11 mouse cellular contexts compared by ENCODE assay signal in the genomic region with DNA sequence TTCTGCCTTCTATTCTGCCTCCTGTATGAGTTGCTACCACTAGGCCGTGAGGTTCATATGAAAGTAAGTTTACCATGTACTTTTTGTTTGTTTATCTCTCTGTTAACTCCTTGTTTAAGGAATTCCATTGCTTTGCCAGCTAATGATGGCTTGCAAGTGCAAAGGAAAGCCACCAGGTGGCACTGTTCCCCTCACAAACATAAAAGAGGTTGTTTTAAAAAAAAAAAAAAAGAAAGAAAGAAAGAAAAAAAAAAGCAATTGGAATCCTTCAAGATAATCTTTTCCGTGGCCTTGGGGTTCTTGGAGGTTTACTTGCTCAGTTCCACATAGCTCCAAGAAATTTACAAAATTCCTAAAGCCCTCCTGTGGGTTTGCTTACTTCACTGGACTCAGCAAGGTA. TPM values are rescaled to one million over a fixed set of nuclear protein-coding genes. Genes with fewer than 3 reads are reported as not detected.
DNase-seq lines count a peak whose midpoint lies in the region; ATAC-seq and TF ChIP-seq lines count a peak whose summit lies in the region.
"Had no signal": no experiment of that assay in that cellular context is flagged by ENCODE, and none has a peak within 500 bp of the region (broad histone marks: within the 10 kb centered on the region; RNA-seq: fewer than 3 reads in every experiment).

No protein-coding gene starts in this region.

- no peak for TF ChIP-seq POLR2A in lung, adult 2 months (IDR thresholded peaks at IDR 0.05; ENCODE audit: borderline replicate concordance, extremely low read depth, low read depth, low read length)

- peak; percentile 38; the same call in 1 of the 2 replicates for ATAC-seq in megakaryocyte, adult 5-6 weeks (ENCODE audit: poor library complexity, severe bottlenecking)

- peak; percentile 60 for DNase-seq in embryo, embryonic 10 days (ENCODE audit: low spot score)
- no peak for DNase-seq in embryo, embryonic 9.5 days (ENCODE audit: extremely low spot score)
- no peak for DNase-seq in lung, adult 2 months
- DNase-seq in lung, adult 18-20 months = no peak
- peak; percentile 70 for DNase-seq in ZHBTc4 (ENCODE audit: low read depth, low spot score)
- no peak for DNase-seq in gastrocnemius, postnatal 4 days (ENCODE audit: low spot score in 2 of 2)
- DNase-seq in adrenal gland, adult 2 months = no peak

- peaks cover 7% of the 10 kb centered on the region for H3K4me1 ChIP-seq in lung, adult 2 months (ENCODE audit: control insufficient read depth, insufficient read depth, low read length)

- H3K4me3 ChIP-seq in lung, adult 2 months (replicated peaks; ENCODE audit: extremely low read depth, low read depth, low read length) = no peak overlapping the region
- H3K4me3 ChIP-seq: forebrain, embryonic 10.5 days had no signal

- 1% methylated on average over 2 of the region's 2 CpGs for WGBS in lung, adult 2 months

- TF ChIP-seq CTCF in lung, adult 2 months (IDR thresholded peaks at IDR 0.05; ENCODE audit: insufficient read depth, low read length) = peak; percentile 47; the same call in 1 of the 2 replicates

RNA-seq across cellular contexts. Expression of a gene that starts 12.2 kb away (rescaled TPM):
- 78.0 and 80.1 TPM in 2 replicates for polyA plus RNA-seq in lung, adult 2 months (2012; rRNA removed)
- total RNA-seq in megakaryocyte, adult 5-6 weeks (2015) = not detected in 2 replicates
- total RNA-seq in megakaryocyte, adult 5-6 weeks (2017) = not detected in 2 replicates
- 1 to 10 TPM; 5.5 to 6.0 TPM for total RNA-seq in gastrocnemius, postnatal 4 days (2021)
- total RNA-seq in adrenal gland, adult 2 months (2021) = 1 to 10 TPM in 1 of 2 experiments, under 1 TPM in 1; 0.17 to 1.8 TPM
- 1.0 TPM in 2 replicates for polyA plus RNA-seq in adrenal gland, adult 2 months (2012; rRNA removed)
- total RNA-seq: neutrophil, adult 5-6 weeks had no signal
- polyA plus RNA-seq: forebrain, embryonic 10.5 days had no signal

RNA-seq across cellular contexts. Expression of a gene that starts 14.3 kb away (rescaled TPM):
- 86.8 and 101 TPM in 2 replicates for polyA plus RNA-seq in lung, adult 2 months (2012; rRNA removed)
- total RNA-seq in megakaryocyte, adult 5-6 weeks (2015) = not detected in 2 replicates
- total RNA-seq in megakaryocyte, adult 5-6 weeks (2017) = not detected in 2 replicates
- total RNA-seq in gastrocnemius, postnatal 4 days (2021) = under 1 TPM; 0.13 to 0.15 TPM
- not detected for total RNA-seq in adrenal gland, adult 2 months (2021)
- not detected in 2 replicates for polyA plus RNA-seq in adrenal gland, adult 2 months (2012; rRNA removed)
- polyA plus RNA-seq: forebrain, embryonic 10.5 days had no signal

RNA-seq across cellular contexts. Expression of a gene that starts 26.5 kb away (rescaled TPM):
- polyA plus RNA-seq in lung, adult 2 months (2012; rRNA removed) = 75.1 and 91.1 TPM in 2 replicates
- total RNA-seq in megakaryocyte, adult 5-6 weeks (2015) = 0.76 and 0.82 TPM in 2 replicates
- 0.49 and 0.88 TPM in 2 replicates for total RNA-seq in megakaryocyte, adult 5-6 weeks (2017)
- 10 to 100 TPM; 58.1 to 60.1 TPM for total RNA-seq in gastrocnemius, postnatal 4 days (2021)
- 100 to 1,000 TPM; 123 to 151 TPM for total RNA-seq in adrenal gland, adult 2 months (2021)
- polyA plus RNA-seq in adrenal gland, adult 2 months (2012; rRNA removed) = 23.3 and 23.5 TPM in 2 replicates

RNA-seq across cellular contexts. Expression of a gene that starts 28.3 kb away (rescaled TPM):
- 64.8 and 662 TPM in 2 replicates for polyA plus RNA-seq in lung, adult 2 months (2012; rRNA removed)
- 454 and 463 TPM in 2 replicates for total RNA-seq in megakaryocyte, adult 5-6 weeks (2015)
- total RNA-seq in megakaryocyte, adult 5-6 weeks (2017) = 81.4 and 109 TPM in 2 replicates
- under 1 TPM; 0.57 to 0.76 TPM for total RNA-seq in gastrocnemius, postnatal 4 days (2021)
- total RNA-seq in adrenal gland, adult 2 months (2021) = 10 to 100 TPM; 19.3 to 36.0 TPM
- polyA plus RNA-seq in adrenal gland, adult 2 months (2012; rRNA removed) = 5.7 and 8.5 TPM in 2 replicates
- total RNA-seq: left cerebral cortex, postnatal 14 days had no signal

RNA-seq across cellular contexts. Expression of a gene that starts 39.6 kb away (rescaled TPM):
- polyA plus RNA-seq in lung, adult 2 months (2012; rRNA removed) = 89.8 and 133 TPM in 2 replicates
- total RNA-seq in megakaryocyte, adult 5-6 weeks (2015) = 50.9 and 52.3 TPM in 2 replicates
- total RNA-seq in megakaryocyte, adult 5-6 weeks (2017) = 14.9 and 20.2 TPM in 2 replicates
- total RNA-seq in gastrocnemius, postnatal 4 days (2021) = 10 to 100 TPM; 20.8 to 22.2 TPM
- 10 to 100 TPM; 24.5 to 34.0 TPM for total RNA-seq in adrenal gland, adult 2 months (2021)
- 299 and 335 TPM in 2 replicates for polyA plus RNA-seq in adrenal gland, adult 2 months (2012; rRNA removed)

Comparison
In these comparisons a context has a peak if more than half of its experiments do, and no peak if none do; other contexts are left out.
1. DNase-seq: peak in embryo, embryonic 10 days (single experiment) and ZHBTc4 (single experiment); none in embryo, embryonic 9.5 days (single experiment), lung, adult 2 months (single experiment), lung, adult 18-20 months (0 of 2), gastrocnemius, postnatal 4 days (0 of 2) and adrenal gland, adult 2 months (single experiment).
2. RNA of a gene that starts 26.5 kb away (total RNA-seq): 123 to 151 TPM in adrenal gland, adult 2 months and 58.1 to 60.1 TPM in gastrocnemius, postnatal 4 days; 0.49 to 0.88 TPM in megakaryocyte, adult 5-6 weeks; every median in the first group is over 10 times any median in the second.